Mouse (Mus musculus) heart, embryonic 11.5 days (tissue): Measurements from ENCODE around the gene Slc35a3. TPM values are rescaled to one million over a fixed set of nuclear protein-coding genes. Genes with fewer than 3 reads are reported as not detected.

Experiments used
- ATAC-seq: fragments of 200-750 bp; cut with Nextera tagmentation; replicated peaks from 2 replicates; pipeline ENCODE4 v1.8.0; 2017; ENCODE audit warnings: moderate library complexity; ENCODE audit not compliant: insufficient number of reproducible peaks, low FRiP score, low TSS enrichment
- H3K27ac ChIP-seq: fragments of 300-500 bp; sonication (generic); 2 replicates; pipeline ENCODE4 v1.5.1; 2014; ENCODE audit warnings: mild to moderate bottlenecking, low read depth, low read length
- H3K27me3 ChIP-seq: fragments of 300-500 bp; sonication (generic); 2 replicates; pipeline ENCODE4 v1.6.1; 2014; ENCODE audit warnings: mild to moderate bottlenecking, low read length, mixed read lengths; ENCODE audit not compliant: control insufficient read depth, insufficient read depth
- H3K36me3 ChIP-seq: fragments of 300-500 bp; sonication (generic); 2 replicates; pipeline ENCODE4 v1.6.1; 2014; ENCODE audit warnings: mild to moderate bottlenecking, low read length, moderate library complexity, mixed read lengths; ENCODE audit not compliant: control insufficient read depth, insufficient read depth
- H3K4me1 ChIP-seq: fragments of 300-500 bp; sonication (generic); 2 replicates; pipeline ENCODE4 v1.6.1; 2014; ENCODE audit warnings: low read length; ENCODE audit not compliant: control insufficient read depth, insufficient read depth
- H3K4me2 ChIP-seq: fragments of 300-500 bp; sonication (generic); 2 replicates; pipeline ENCODE4 v1.6.1; 2014; ENCODE audit warnings: mild to moderate bottlenecking, moderate library complexity
- H3K4me3 ChIP-seq: fragments of 300-500 bp; sonication (generic); 2 replicates; pipeline ENCODE4 v1.5.1; 2014; ENCODE audit warnings: low read depth, low read length
- H3K9ac ChIP-seq: fragments of 300-500 bp; sonication (generic); 2 replicates; pipeline ENCODE4 v1.6.1; 2014; ENCODE audit warnings: mild to moderate bottlenecking, low read depth, low read length, moderate library complexity
- H3K9me3 ChIP-seq: fragments of 300-500 bp; sonication (generic); replicated peaks from 2 replicates; pipeline ENCODE4 v1.6.1; 2016; ENCODE audit warnings: low read length; ENCODE audit not compliant: control insufficient read depth
- WGBS: fragments of 180-500 bp; shearing (Covaris S2); extraction: QIAGEN DNeasy Blood & Tissue Kit; methylation state at CpG from one replicate; pipeline ENCODE4 v1.1.7; 2014; ENCODE audit not compliant: insufficient replicate concordance; 5-methylcytosine and 5-hydroxymethylcytosine counted together
- polyA plus RNA-seq: library from polyadenylated mRNA; unstranded; fragments of >200 nt; fragmentation: Nextera tagmentation; extraction: Ambion mirVana; gene quantifications from 2 replicates; pipeline ENCODE4 v1.2.1, GENCODE M21; 2014

Gene Slc35a3
- polyA plus RNA-seq, 1 experiment from 2014 or later: 15.9 TPM

GRCm38 (mm10) chr3:116620636-116621370 is 91.8 kb downstream of the Slc35a3 start:
- no peak overlapping the region for H3K4me2 ChIP-seq
- no peak overlapping the region for H3K4me3 ChIP-seq
- WGBS: 87% methylated on average over 7 of the region's 7 CpGs
- H3K27me3 ChIP-seq: no peaks in the 10 kb centered on the region
- peaks cover 11% of the 10 kb centered on the region for H3K36me3 ChIP-seq
- H3K9ac ChIP-seq: no peak overlapping the region
- ATAC-seq: no peak
- no peaks in the 10 kb centered on the region for H3K9me3 ChIP-seq
- H3K27ac ChIP-seq: no peak overlapping the region
- H3K4me1 ChIP-seq: no peaks in the 10 kb centered on the region

Other genes with a start within 250 kb of the Slc35a3 start
- gene Rtca, start 204.6 kb downstream of the Slc35a3 start, polyA plus RNA-seq: 68.6 and 71.2 TPM in 2 replicates
- 21.7 and 26.7 TPM in 2 replicates for gene Dbt, start 199.8 kb downstream of the Slc35a3 start, polyA plus RNA-seq
- 31.5 and 34.5 TPM in 2 replicates for gene Lrrc39, start 149.9 kb downstream of the Slc35a3 start, polyA plus RNA-seq
- gene Sass6, start 117.8 kb downstream of the Slc35a3 start, polyA plus RNA-seq: 18.1 and 23.9 TPM in 2 replicates
- 19.9 and 20.7 TPM in 2 replicates for gene Trmt13, start 98.2 kb downstream of the Slc35a3 start, polyA plus RNA-seq
- gene Mfsd14a, start 50.2 kb downstream of the Slc35a3 start, polyA plus RNA-seq: 64.2 and 66.8 TPM in 2 replicates
- gene Gm43191, start 31.6 kb downstream of the Slc35a3 start, polyA plus RNA-seq: not detected in 2 replicates
- gene Agl, start 95.3 kb upstream of the Slc35a3 start, polyA plus RNA-seq: 49.2 and 55.8 TPM in 2 replicates
- gene Frrs1, start 146.6 kb upstream of the Slc35a3 start, polyA plus RNA-seq: 26.7 and 26.8 TPM in 2 replicates